Mouse (Mus musculus) left cerebral cortex, adult 11 months (tissue): Measurements from ENCODE around the gene Dnajb2.

Experiments
- DNase-seq: peaks from one replicate; pipeline ENCODE4 v3.0.0; 2022; ENCODE audit warnings: low spot score

The Dnajb2 gene

GRCm38 (mm10) chr1:75294294-75294693 is 58.1 kb downstream of the Dnajb2 start:
- no peak for DNase-seq
